Mouse (Mus musculus) left cerebral cortex, adult 9 months (tissue): ENCODE results near the gene Hps3.

ENCODE experiments used
- DNase-seq, 2 experiments: peaks; one replicate each; pipeline ENCODE4 v3.0.0; 2022; ENCODE audit warnings: low spot score in 2 of 2

Hps3 gene

GRCm38 (mm10) chr3:19948552-19948951 is 86.6 kb downstream of the Hps3 start:
- DNase-seq: no peak
